Mouse (Mus musculus) liver, embryonic 13.5 days (tissue): ENCODE results near the gene Foxn3. TPM values are rescaled to one million over a fixed set of nuclear protein-coding genes. Genes with fewer than 3 reads are reported as not detected.
A peak's percentile ranks its signal among the peaks of the same experiment; 100 is the strongest.

Source experiments
- ATAC-seq: fragments of 200-750 bp; cut with Nextera tagmentation; 2 replicates; pipeline ENCODE4 v1.8.0; 2017; ENCODE audit warnings: low read depth, mild to moderate bottlenecking, moderate number of reproducible peaks, moderate library complexity
- DNase-seq: peaks from one replicate; pipeline ENCODE4 v3.0.0; 2022
- H3K27ac ChIP-seq: fragments of 300-500 bp; sonication (generic); 2 replicates; pipeline ENCODE4 v1.5.1; 2015; ENCODE audit warnings: moderate library complexity, mild to moderate bottlenecking, inconsistent platforms
- H3K27me3 ChIP-seq: fragments of 300-500 bp; sonication (generic); 2 replicates; pipeline ENCODE4 v1.6.1; 2015; ENCODE audit warnings: mild to moderate bottlenecking, inconsistent platforms
- H3K36me3 ChIP-seq: fragments of 300-500 bp; sonication (generic); 2 replicates; pipeline ENCODE4 v1.6.1; 2015; ENCODE audit warnings: mild to moderate bottlenecking, inconsistent platforms
- H3K4me1 ChIP-seq: fragments of 300-500 bp; sonication (generic); replicated peaks from 2 replicates; pipeline ENCODE4 v1.6.1; 2015; ENCODE audit warnings: inconsistent platforms
- H3K4me2 ChIP-seq: fragments of 300-500 bp; sonication (generic); 2 replicates; pipeline ENCODE4 v1.6.1; 2015; ENCODE audit warnings: inconsistent platforms, mild to moderate bottlenecking, moderate library complexity
- H3K4me3 ChIP-seq: fragments of 300-500 bp; sonication (generic); replicated peaks from 2 replicates; pipeline ENCODE4 v1.5.1; 2015; ENCODE audit warnings: mild to moderate bottlenecking, inconsistent platforms
- H3K9ac ChIP-seq: fragments of 300-500 bp; sonication (generic); 2 replicates; pipeline ENCODE4 v1.6.1; 2015; ENCODE audit warnings: mild to moderate bottlenecking, inconsistent platforms
- H3K9me3 ChIP-seq: fragments of 300-500 bp; sonication (generic); replicated peaks from 2 replicates; pipeline ENCODE4 v1.6.1; 2016; ENCODE audit warnings: inconsistent platforms
- WGBS: fragments of 180-500 bp; shearing (Covaris S2); methylation state at CpG from one replicate; pipeline ENCODE4 v1.1.7; 2015; ENCODE audit not compliant: insufficient replicate concordance; 5-methylcytosine and 5-hydroxymethylcytosine counted together
- polyA plus RNA-seq: library from polyadenylated mRNA; unstranded; fragments of >200 nt; fragmentation: Nextera tagmentation; extraction: Ambion mirVana; gene quantifications from 2 replicates; pipeline ENCODE4 v1.2.1, GENCODE M21; 2015

Gene Foxn3
- polyA plus RNA-seq, 1 experiment from 2014 or later = 18.1 TPM

GRCm38 (mm10) chr12:99435189-99435588 is 128.2 kb downstream of the Foxn3 start:
- H3K9ac ChIP-seq = no peak overlapping the region
- H3K27ac ChIP-seq = no peak overlapping the region
- no peak overlapping the region for H3K4me3 ChIP-seq
- WGBS = 75% methylated on average over 4 of the region's 4 CpGs
- H3K4me2 ChIP-seq = no peak overlapping the region
- no peaks in the 10 kb centered on the region for H3K36me3 ChIP-seq
- no peaks in the 10 kb centered on the region for H3K27me3 ChIP-seq
- H3K4me1 ChIP-seq = peaks cover 8% of the 10 kb centered on the region
- DNase-seq (no peak), ATAC-seq (peak; percentile 30; the same call in 1 of the 2 replicates)
- H3K9me3 ChIP-seq = no peaks in the 10 kb centered on the region

GRCm38 (mm10) chr12:99433402-99433801 is 130.0 kb downstream of the Foxn3 start:
- no peak overlapping the region for H3K27ac ChIP-seq
- ATAC-seq (no peak), DNase-seq (no peak)
- H3K36me3 ChIP-seq = no peaks in the 10 kb centered on the region
- no peak overlapping the region for H3K4me2 ChIP-seq
- WGBS = 77% methylated on average over 5 of the region's 5 CpGs
- no peak overlapping the region for H3K9ac ChIP-seq
- H3K4me1 ChIP-seq = peaks cover 8% of the 10 kb centered on the region
- H3K9me3 ChIP-seq = no peaks in the 10 kb centered on the region
- H3K4me3 ChIP-seq = no peak overlapping the region
- H3K27me3 ChIP-seq = no peaks in the 10 kb centered on the region

GRCm38 (mm10) chr12:99431541-99431940 is 131.8 kb downstream of the Foxn3 start:
- Histone ChIP-seq H3K36me3 (no peaks in the 10 kb centered on the region), H3K27me3 (no peaks in the 10 kb centered on the region), H3K4me3 (no peak overlapping the region), H3K9me3 (no peaks in the 10 kb centered on the region), H3K4me2 (no peak overlapping the region), H3K27ac (no peak overlapping the region), H3K9ac (no peak overlapping the region), H3K4me1 (peaks cover 8% of the 10 kb centered on the region)
- no peak for ATAC-seq
- DNase-seq = no peak
- 87% methylated on average over 6 of the region's 6 CpGs for WGBS

GRCm38 (mm10) chr12:99430992-99431391 is 132.4 kb downstream of the Foxn3 start:
- Histone ChIP-seq H3K4me1 (peaks cover 8% of the 10 kb centered on the region), H3K9ac (no peak overlapping the region), H3K4me2 (no peak overlapping the region), H3K4me3 (no peak overlapping the region), H3K36me3 (no peaks in the 10 kb centered on the region), H3K27ac (no peak overlapping the region), H3K27me3 (no peaks in the 10 kb centered on the region), H3K9me3 (no peaks in the 10 kb centered on the region)
- no peak for ATAC-seq
- no peak for DNase-seq
- WGBS = 85% methylated on average over 3 of the region's 3 CpGs

- no peak overlapping the region for H3K4me2 ChIP-seq
- no peak overlapping the region for H3K9ac ChIP-seq
- DNase-seq (no peak), ATAC-seq (no peak)
- H3K36me3 ChIP-seq = no peaks in the 10 kb centered on the region
- no peaks in the 10 kb centered on the region for H3K27me3 ChIP-seq
- H3K4me3 ChIP-seq = no peak overlapping the region
- no peak overlapping the region for H3K27ac ChIP-seq
- H3K9me3 ChIP-seq = no peaks in the 10 kb centered on the region
- WGBS = 74% methylated on average over 3 of the region's 3 CpGs
- peaks cover 12% of the 10 kb centered on the region for H3K4me1 ChIP-seq
These were observed 134.3 kb downstream of the Foxn3 start for GRCm38 (mm10) chr12:99429101-99429500.

- no peaks in the 10 kb centered on the region for H3K27me3 ChIP-seq
- no peaks in the 10 kb centered on the region for H3K36me3 ChIP-seq
- ATAC-seq (peak; percentile 51), DNase-seq (no peak)
- no peak overlapping the region for H3K4me2 ChIP-seq
- peak overlapping the region; percentile 47 for H3K27ac ChIP-seq
- H3K9me3 ChIP-seq = no peaks in the 10 kb centered on the region
- H3K4me3 ChIP-seq = no peak overlapping the region
- peaks cover 8% of the 10 kb centered on the region; the same call in 1 of the 2 replicates for H3K4me1 ChIP-seq
- H3K9ac ChIP-seq = no peak overlapping the region
- 68% methylated on average over 14 of the region's 14 CpGs for WGBS
These were observed 137.0 kb downstream of the Foxn3 start for GRCm38 (mm10) chr12:99426207-99426916.

GRCm38 (mm10) chr12:99419396-99419760 is 144.0 kb downstream of the Foxn3 start:
- ATAC-seq = no peak
- no peak overlapping the region for H3K27ac ChIP-seq
- H3K9ac ChIP-seq = no peak overlapping the region
- peaks cover 16% of the 10 kb centered on the region for H3K4me1 ChIP-seq
- H3K4me3 ChIP-seq = no peak overlapping the region
- no peak overlapping the region for H3K4me2 ChIP-seq
- 76% methylated on average over 2 of the region's 2 CpGs for WGBS
- H3K9me3 ChIP-seq = no peaks in the 10 kb centered on the region
- no peaks in the 10 kb centered on the region for H3K27me3 ChIP-seq
- no peaks in the 10 kb centered on the region for H3K36me3 ChIP-seq
- DNase-seq = no peak

- H3K9ac ChIP-seq = no peak overlapping the region
- H3K4me3 ChIP-seq = no peak overlapping the region
- WGBS = 55% methylated on average over 7 of the region's 7 CpGs
- no peaks in the 10 kb centered on the region for H3K27me3 ChIP-seq
- no peak overlapping the region for H3K4me2 ChIP-seq
- no peaks in the 10 kb centered on the region for H3K36me3 ChIP-seq
- no peak overlapping the region for H3K27ac ChIP-seq
- DNase-seq (no peak), ATAC-seq (no peak)
- H3K9me3 ChIP-seq = no peaks in the 10 kb centered on the region
- peaks cover 19% of the 10 kb centered on the region for H3K4me1 ChIP-seq
These were observed 144.6 kb downstream of the Foxn3 start for GRCm38 (mm10) chr12:99418476-99419395.

GRCm38 (mm10) chr12:99417885-99418284 is 145.5 kb downstream of the Foxn3 start:
- Histone ChIP-seq H3K4me3 (no peak overlapping the region), H3K9ac (no peak overlapping the region), H3K36me3 (no peaks in the 10 kb centered on the region), H3K4me1 (peaks cover 22% of the 10 kb centered on the region), H3K9me3 (no peaks in the 10 kb centered on the region), H3K27ac (no peak overlapping the region), H3K4me2 (no peak overlapping the region), H3K27me3 (no peaks in the 10 kb centered on the region)
- no peak for ATAC-seq
- 75% methylated on average over 9 of the region's 9 CpGs for whole genome bisulfite sequencing
- no peak for DNase-seq

- 65% methylated on average over 5 of the region's 5 CpGs for WGBS
- H3K4me3 ChIP-seq = no peak overlapping the region
- no peak overlapping the region for H3K4me2 ChIP-seq
- no peaks in the 10 kb centered on the region for H3K36me3 ChIP-seq
- H3K9me3 ChIP-seq = no peaks in the 10 kb centered on the region
- DNase-seq (no peak), ATAC-seq (no peak)
- no peak overlapping the region for H3K27ac ChIP-seq
- H3K9ac ChIP-seq = no peak overlapping the region
- peaks cover 33% of the 10 kb centered on the region for H3K4me1 ChIP-seq
- H3K27me3 ChIP-seq = no peaks in the 10 kb centered on the region
These were observed 147.8 kb downstream of the Foxn3 start for GRCm38 (mm10) chr12:99415538-99415937.

GRCm38 (mm10) chr12:99412496-99412895 is 150.9 kb downstream of the Foxn3 start:
- H3K4me1 ChIP-seq = peaks cover 40% of the 10 kb centered on the region

More at GRCm38 (mm10) chr12:99412496-99412895, 150.9 kb downstream of the Foxn3 start:
- no peak overlapping the region for H3K27ac ChIP-seq
- DNase-seq (no peak), ATAC-seq (no peak)
- H3K27me3 ChIP-seq = no peaks in the 10 kb centered on the region
- H3K36me3 ChIP-seq = no peaks in the 10 kb centered on the region
- no peak overlapping the region for H3K9ac ChIP-seq
- no peak overlapping the region for H3K4me2 ChIP-seq
- no peak overlapping the region for H3K4me3 ChIP-seq
- WGBS = 78% methylated on average over 3 of the region's 3 CpGs
- H3K9me3 ChIP-seq = no peaks in the 10 kb centered on the region
